Mouse (Mus musculus) hindlimb bud, embryonic 11.5 days (tissue): ENCODE measurements around the gene Map1a.

Source experiments
- DNase-seq: peaks from one replicate; pipeline ENCODE4 v3.0.0-alpha.2; 2012; ENCODE audit warnings: low read depth, low spot score; ENCODE audit errors: extremely low spot score

Gene Map1a

GRCm38 (mm10) chr2:121288901-121289729 is at the start of gene Map1a:
Map1a (plus strand) TSS chr2:121289600.
- DNase-seq = peak; percentile 67

- DNase-seq = no peak
Observed at GRCm38 (mm10) chr2:121244099-121244498, 45.3 kb upstream of the Map1a start.

GRCm38 (mm10) chr2:121249758-121250157 is 39.6 kb upstream of the Map1a start:
- DNase-seq = no peak

- no peak for DNase-seq
Observed at GRCm38 (mm10) chr2:121268446-121268845, 21.0 kb upstream of the Map1a start.

DNA sequence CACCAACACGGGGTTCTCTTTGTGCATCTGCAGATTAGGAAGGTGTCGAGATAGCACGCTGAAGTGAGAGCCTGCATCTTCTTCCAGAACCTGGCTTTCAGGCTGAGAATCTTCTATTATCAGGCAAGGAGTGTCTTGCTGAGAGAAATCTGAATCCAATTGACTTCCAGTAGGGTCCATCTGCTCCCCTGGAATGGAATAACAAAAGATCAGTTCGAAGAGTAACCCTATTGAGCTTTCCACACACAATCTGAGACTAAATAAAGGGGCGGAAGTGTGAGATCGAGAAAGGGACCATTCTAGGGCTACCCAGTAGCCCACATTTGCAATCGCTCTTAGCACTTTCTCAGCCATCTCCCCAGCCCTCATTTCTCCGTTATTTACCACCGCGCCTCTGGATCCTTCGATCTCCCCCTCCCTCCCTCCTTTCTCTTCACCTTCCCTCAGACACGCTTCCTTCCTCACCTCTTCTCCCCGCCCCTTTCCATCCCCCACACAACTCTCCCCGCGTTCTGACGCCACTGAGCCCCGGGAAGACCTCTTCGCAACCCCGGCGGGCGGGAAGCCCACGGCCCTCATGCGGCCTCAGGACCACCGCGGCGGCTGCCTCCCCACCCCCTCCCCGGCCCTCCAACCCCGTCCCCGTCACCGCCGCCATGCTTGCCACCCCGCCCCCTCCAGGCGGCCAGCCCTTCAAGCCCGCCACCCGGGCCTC is 18.7 kb upstream of the Map1a start:
- DNase-seq = no peak

DNA sequence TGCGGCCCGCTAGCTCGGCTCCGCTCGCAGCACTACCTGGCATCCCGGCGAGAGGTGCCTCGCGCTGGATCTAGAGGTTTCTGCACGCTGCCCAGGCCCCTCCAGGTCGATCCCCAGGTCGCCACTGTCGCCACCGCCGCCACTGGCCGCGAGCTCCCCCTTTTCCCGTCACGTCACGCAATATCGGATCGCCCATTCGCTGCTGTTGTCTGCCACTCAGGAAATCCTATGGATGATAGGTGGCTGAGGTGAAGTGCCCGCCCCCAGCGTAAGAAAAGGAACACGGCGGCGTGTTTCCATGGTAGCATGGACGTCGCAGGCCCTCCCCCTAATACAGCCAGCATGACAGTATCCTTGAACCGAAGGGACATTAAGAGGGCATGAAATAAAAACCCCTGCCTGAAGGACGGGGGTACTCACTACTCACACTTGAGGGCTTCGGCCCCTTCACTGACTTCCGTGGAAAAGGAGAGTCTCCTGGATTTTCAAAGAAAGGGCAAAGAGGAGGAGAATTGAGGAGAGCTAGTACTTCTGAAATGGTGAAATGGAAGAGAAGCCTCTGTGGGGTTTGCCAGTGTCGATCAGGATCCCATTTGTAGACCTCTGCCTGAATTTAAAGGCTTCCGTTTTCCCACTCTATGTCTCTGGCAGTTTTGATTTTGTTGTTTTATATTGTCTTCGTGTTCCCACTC is 18.0 kb upstream of the Map1a start, which contains the start of gene Trp53bp1:
TSS of gene Trp53bp1 (minus strand) at position 172 of the 692 bp plus-strand sequence.
- DNase-seq = peak; percentile 83

GRCm38 (mm10) chr2:121271928-121272516 is 17.4 kb upstream of the Map1a start:
- no peak for DNase-seq

GRCm38 (mm10) chr2:121287850-121288249 is 1.6 kb upstream of the Map1a start:
- no peak for DNase-seq

- DNase-seq = no peak
Observed at GRCm38 (mm10) chr2:121289730-121290540, 535 bp downstream of the Map1a start.

DNA sequence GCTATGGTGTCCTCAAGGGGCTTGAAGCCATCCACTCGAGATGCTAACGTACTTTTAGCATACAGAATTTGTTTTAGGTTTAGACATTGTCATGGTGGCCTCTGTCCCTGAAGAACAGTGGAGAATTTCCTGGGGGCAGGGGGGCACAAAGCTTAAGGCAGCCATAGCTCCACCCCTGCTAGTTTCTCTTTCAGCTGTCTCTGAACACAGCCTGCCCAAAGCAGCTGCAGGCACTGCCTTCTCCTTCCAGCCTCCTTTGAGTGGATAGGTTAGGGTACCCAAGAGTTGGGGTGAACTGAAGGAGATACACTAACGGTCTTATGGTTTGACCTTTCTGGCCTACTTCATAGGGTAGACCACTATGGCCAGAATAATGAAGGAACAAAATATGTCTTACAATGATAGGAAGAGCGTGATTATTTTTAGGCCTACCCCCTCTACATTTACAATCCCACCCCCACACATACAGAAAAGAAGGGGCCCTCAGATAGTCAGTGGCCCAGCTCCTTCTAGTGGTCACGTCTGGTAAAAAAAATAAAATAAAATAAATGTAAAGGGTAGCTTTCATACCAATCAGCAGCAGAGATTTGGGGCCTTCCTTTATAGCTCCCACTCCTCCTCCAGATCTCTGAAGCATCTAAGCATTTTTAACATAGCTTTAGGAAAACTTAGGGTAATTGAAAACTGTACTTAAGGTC is 3.1 kb downstream of the Map1a start:
- no peak for DNase-seq

GRCm38 (mm10) chr2:121294182-121294581 is 4.8 kb downstream of the Map1a start:
- no peak for DNase-seq

DNA sequence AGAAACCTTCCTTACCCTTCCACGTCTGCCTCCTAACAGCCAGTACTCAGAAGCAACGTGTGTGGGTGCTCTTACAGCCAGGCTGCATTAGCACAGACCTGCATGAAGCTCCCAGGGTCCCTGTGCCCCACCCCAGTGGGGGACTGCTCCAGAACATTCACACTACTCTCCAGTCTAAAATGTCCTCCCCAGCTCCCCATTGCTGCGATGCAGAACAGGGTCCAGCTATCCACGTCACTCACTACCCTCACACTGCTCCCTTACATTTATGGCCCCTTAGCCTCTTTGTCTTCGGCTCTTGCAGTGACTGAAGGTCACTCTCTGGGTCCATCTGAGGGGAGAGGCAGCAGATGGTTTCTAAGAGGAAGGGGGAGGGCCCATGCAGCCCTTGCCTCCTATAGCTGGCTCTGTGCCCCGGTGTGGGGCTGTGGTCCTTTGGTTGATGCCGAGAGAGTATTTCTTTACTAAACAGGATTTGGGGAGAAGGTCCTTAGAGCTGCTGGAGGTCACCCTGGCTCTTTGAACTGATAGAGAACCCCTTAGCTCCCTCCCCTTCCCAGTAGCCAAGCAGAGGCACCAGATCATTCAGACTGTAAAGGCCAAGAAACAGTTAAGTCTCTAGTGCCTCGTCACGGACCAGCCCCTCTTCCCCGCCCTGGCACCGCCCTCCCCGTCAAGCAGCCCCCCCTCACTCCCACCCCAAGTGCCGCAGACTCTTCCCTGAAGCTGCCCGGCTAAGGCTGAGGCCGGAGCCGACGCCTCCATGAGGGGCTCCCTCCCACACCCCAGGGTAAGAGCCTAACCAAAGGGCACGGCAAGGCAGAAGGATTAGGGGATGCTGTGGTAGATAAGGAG is 5.6 kb downstream of the Map1a start:
- no peak for DNase-seq

DNA sequence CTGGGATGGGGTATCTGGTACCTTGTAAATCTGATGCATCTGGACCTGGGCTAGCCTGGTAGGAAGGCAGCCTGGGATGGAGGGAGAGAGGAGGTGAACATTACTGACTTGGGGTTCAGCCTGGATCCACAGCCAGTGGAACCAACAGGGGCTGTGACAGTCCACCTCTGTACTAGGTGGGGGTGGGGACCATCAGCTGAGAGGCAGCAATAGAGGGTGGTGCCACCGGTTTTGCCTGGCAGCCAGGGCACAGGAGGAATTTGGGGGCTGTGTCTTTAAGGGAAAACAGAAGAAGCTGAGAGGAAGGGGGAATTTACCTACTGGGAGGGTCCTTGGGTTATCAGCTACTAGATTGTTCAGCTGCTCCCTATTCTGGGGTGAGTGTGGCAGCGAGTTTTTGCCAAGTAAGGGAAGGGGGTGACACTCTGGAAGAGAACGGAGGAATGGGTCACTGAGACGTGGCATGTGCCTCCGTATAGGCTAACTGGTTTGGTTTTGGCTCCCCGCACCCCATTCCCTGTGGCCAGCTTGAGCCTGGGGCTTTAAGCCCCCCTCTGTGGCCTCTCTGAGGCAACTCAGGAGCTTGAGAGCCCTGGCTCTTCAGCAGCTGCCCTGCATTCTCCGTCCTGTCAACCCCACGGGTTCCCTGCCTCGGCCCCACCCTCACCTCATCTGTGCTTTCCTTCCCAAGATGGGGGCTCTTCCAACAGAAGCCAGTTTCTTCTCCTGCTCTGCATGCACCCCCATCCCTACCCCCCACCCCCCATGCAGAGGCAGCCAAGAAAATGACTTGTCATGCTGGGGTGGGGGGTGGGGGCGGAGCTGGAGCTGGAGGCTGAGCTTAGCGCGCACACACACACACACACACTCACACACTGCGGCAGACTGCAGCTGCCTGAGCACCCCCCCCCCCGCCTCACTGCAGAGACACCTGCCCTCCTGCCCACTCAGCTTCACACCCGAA is 6.5 kb downstream of the Map1a start:
- DNase-seq = no peak

DNA sequence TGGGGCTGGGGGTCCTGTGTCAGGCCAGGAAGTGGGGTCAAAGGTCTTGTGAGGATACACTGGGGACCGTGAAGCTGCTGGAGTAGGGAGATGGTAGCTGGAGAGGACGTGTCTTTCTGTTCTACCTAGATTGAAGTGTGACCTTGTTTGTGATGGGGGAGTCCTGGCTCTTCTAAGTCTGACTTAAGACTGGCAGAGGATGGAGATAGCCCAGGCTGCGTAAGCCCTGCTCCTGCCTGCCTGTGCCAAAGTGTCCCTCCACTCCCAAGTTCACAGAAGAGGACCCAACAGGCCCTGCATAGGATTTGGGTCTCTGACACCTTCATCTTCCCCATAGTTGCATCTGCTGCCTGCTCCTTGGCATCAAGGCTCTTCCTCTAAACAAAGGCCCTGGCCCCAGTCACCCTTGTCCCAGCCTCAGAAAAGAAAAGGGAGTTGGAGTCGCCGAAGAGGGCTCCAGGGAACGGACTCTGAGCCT is 7.4 kb downstream of the Map1a start:
- DNase-seq = no peak

DNA sequence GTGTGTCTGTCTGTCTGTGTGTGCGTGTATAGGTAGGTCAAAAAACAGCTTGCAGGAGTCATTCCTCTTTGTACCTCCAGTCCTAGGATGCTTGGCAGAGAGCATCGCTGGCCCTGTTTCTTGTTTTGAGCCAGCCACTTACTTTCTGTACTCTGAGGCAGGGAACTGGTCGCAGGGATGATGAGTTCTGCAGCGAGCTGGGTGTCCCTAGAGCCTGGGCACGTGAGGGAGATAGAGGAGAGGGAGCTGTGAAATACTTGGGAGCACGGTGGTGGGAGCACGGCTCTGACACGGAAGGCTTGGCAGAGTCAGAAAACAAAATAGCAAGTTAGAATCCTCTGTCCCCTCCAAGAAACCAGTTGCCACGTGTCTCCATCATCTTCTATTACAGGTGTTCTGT is 8.3 kb downstream of the Map1a start:
- no peak for DNase-seq

- no peak for DNase-seq
Observed at GRCm38 (mm10) chr2:121298131-121298530, 8.7 kb downstream of the Map1a start.

- no peak for DNase-seq
Observed at GRCm38 (mm10) chr2:121299471-121299870, 10.1 kb downstream of the Map1a start.

DNA sequence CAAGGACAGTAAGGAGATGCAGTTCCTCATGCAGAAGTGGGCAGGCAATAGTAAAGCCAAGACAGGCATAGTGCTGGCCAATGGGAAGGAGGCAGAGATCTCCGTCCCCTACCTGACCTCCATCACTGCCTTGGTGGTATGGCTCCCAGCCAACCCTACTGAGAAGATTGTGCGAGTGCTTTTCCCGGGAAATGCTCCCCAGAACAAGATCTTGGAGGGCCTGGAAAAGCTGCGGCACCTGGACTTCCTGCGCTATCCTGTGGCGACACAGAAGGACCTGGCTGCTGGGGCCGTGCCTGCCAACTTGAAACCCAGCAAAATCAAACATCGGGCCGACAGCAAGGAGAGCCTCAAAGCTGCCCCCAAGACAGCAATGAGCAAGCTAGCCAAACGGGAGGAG is 10.6 kb downstream of the Map1a start:
- DNase-seq = no peak
